Mouse (Mus musculus) urinary bladder, postnatal 36 days (tissue): ENCODE data around the gene Hist1h3f.

ENCODE experiments used
- DNase-seq, 2 experiments: peaks; one replicate each; pipeline ENCODE4 v3.0.0; 2022; ENCODE audit warnings: low spot score in 2 of 2, mixed read lengths in 1 of 2

Hist1h3f gene

GRCm38 (mm10) chr13:23518295-23518603, 25.6 kb upstream of the Hist1h3f start:
- no peak for DNase-seq

DNA sequence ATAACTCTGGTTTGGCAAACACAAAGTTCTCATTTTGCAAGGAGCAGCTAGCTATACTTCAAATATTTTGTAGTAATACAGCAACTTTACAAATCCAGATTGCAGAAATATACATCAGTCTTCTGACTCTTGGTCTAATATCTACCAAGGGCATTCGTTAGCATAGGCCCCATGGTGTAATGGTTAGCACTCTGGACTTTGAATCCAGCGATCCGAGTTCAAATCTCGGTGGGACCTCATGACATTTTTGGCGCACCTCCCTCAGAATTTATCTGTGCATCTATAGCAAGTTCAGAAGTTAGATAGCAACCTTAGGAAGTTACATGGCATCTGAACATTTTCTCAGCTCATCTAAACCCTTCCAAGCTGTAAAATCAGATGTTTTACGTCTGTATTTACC, 25.0 kb upstream of the Hist1h3f start:
- peak; percentile 70 to 74 for DNase-seq

DNA sequence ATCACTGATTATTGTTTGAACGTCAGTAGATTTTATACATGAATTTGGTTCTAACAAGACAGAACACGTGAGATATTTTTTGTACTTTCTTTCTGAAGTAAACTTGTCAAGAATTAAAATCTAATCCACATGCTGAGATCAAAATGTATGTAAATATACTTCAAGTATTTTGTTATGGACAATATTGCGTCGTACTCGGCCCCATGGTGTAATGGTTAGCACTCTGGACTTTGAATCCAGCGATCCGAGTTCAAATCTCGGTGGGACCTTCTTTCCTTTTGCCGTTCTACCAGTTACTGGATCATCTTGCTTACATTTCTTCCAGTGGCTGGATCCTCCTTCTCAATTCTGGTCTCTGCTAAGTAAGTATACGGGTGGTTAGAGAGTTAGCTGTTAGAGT, 24.4 kb upstream of the Hist1h3f start:
- DNase-seq, result peak; percentile 68 to 75

- DNase-seq, result peak; percentile 54 to 70
These were observed 22.1 kb upstream of the Hist1h3f start for GRCm38 (mm10) chr13:23521703-23522102.

DNA sequence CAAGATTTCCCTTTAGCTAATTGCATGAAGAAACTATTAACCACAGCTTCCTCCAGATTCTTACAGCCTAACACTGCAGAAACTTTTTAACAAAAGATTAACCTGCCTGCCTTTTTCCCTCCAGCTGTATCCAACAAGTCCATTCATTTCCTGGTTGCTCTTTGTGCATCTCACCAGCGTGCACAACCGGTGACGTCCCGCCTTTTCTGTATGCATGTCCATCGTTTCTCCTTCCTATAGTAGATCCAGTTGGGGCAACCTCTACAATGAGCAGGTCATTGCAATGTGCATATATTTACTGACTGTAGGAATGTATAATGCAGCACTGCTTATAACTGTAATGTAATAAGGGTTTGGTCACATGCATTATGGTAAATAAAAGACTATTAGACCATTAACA, 19.9 kb upstream of the Hist1h3f start:
- no peak for DNase-seq

GRCm38 (mm10) chr13:23524654-23525053, 19.2 kb upstream of the Hist1h3f start:
- peak; percentile 55 to 66 for DNase-seq

GRCm38 (mm10) chr13:23525901-23526300, 18.0 kb upstream of the Hist1h3f start:
- no peak for DNase-seq

DNA sequence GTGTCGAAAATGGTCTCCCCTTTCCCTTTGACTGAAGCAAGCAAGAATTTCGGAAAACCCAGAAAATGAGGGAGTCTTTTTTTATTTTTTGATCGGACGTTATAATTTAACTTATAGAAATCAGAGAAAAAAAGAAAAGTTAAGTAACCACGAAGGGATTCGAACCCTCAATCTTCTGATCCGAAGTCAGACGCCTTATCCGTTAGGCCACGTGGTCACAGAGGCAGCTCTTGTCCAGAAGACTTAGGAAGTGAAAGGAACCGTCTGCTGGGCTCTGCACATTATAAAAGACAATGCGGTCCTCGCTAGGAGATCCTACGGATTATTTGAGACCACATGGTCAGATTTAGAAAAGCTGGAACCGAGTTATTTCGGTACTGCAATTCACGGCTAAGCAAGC, 17.5 kb upstream of the Hist1h3f start:
- peak; percentile 90 to 91 for DNase-seq

GRCm38 (mm10) chr13:23529005-23529404, 14.8 kb upstream of the Hist1h3f start:
- DNase-seq, result no peak

DNA sequence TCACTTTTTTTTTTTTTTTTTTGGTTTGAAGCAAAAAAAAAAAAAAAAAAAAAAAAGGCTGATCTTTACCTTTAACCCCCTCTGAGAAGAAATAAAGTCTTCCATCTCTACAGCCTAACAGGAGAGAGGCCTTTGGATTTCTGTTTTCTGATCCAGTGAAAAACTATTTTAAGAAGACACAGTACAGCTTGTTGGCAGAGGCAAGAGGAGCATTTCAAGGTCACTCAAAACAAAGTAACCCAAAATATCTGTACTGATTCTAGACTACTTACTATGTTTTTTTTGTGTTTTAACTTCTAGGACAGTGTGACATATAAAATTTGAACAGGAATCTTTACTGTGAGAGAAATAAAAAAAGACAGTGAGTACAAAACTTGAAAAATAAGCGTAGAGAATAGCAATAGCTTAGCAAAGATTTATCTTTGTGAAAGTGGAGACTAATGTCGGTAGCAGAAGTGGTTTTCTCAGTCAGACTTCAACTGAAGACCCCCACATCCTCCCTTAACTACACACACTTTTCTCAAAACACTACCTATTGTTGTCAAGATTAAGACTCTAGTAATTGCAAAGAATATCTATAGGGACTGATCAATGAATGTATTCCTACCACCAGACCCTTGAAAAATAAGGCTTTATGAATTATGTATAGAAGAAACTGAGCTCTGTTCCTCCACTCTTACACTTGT, 14.2 kb upstream of the Hist1h3f start:
- no peak for DNase-seq

- DNase-seq, result peak; percentile 47 to 56
These were observed 13.5 kb upstream of the Hist1h3f start for GRCm38 (mm10) chr13:23530181-23530900.

DNA sequence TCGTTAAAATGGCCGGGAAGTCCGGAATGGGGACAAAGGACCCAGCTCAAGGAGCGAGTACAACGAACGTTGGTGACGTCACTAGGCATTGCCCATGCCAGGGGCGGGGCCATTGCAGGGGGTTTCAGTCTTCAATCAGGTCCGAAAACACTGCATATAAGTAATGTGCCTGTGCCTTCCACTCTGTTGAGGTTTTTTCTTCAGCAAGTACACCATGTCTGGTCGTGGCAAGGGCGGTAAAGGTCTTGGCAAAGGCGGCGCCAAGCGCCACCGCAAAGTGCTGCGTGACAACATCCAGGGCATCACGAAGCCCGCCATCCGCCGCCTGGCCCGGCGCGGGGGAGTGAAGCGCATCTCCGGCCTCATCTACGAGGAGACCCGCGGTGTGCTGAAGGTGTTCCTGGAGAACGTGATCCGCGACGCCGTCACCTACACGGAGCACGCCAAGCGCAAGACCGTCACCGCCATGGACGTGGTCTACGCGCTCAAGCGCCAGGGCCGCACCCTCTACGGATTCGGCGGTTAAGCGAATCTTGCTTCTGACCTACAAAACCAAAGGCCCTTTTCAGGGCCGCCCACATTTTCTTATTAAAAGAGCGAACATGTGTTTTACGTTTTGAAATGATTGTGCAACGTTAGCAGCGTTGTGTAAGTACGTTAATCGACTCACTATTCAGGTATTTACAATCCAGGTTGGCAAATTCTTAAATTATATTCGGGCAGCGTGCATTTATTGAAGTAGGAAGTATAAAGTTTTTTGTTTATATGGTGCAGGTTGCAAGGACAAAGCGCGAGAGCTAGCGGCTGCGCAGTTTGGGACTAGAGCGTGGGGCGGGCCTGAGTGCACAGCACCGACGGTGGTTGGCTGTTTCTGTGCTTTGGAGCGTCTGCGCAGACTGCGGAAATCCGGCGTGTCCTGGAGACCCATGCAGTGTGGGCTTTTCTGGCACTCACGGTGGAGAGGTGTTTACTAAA, 12.7 kb upstream of the Hist1h3f start, which contains the start of gene Hist1h4h:
TSS of gene Hist1h4h (plus strand) at position 150 of the 975 bp plus-strand sequence.
- peak; percentile 96 to 98 for DNase-seq

DNA sequence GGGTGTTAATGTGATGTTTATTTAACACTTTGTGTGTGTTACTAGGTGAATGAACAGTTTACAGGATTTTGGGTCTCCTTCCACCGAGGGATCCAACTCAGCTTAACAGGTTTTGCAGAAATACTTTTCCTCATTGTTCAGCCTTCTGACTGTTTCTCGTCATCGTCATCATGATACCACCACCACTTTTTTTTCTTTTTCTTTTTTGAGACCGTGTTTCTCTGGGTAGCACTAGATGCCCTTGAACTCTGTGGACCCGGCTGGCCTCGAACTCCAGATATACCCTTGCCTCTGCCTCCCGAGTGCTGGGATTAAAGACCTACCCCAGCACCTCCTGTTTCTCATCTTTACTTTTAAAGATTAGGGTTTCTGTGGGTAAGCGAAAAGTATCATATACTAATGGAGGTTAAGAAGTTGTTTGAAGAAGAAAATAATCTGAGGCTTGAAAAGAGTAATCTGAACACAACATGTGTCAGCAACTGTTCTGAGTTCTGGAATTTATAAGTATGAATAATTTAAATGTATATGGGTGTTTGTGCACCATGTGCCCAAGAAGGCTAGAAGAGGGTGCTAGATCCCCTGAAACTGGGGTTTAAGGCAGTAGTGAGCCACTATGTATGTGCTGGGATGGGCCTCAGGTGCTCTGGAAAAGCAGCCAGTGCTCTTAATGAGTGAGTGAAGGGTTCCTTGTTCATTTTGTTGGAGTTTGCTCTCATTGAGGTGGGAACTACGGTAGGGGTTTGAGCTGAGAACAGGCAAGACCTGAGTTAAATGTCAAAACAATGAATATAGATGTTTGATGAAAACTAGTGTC, 11.4 kb upstream of the Hist1h3f start:
- DNase-seq, result no peak

DNA sequence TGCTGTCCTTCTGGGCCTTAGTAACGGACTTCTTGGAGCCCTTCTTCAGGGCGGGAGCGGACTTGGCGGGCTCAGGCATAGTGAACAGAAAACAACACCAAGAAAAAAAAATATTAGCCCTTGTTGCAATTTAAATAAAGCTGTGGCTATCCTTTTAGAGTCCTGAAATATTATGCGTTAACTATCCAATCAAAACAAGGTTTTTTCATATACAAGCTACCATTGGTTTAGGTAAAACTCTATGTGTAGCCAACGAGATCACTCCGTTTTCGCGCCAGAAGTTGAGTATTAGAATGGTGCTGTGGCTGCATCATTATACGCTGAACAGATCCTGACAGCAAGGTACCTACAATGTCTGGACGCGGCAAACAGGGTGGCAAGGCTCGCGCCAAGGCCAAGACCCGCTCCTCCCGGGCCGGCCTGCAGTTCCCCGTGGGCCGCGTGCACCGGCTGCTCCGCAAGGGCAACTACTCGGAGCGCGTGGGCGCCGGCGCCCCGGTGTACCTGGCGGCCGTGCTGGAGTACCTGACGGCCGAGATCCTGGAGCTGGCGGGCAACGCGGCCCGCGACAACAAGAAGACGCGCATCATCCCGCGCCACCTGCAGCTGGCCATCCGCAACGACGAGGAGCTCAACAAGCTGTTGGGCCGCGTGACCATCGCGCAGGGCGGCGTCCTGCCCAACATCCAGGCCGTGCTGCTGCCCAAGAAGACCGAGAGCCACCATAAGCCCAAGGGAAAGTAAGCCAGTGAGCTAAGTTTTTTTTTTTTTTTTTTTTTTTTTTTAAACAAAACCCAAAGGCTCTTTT, 10.1 kb upstream of the Hist1h3f start, which contains the start of gene Hist1h2af:
TSS of gene Hist1h2af (plus strand) at position 347 of the 808 bp plus-strand sequence.
- peak; percentile 40 to 54 for DNase-seq

- no peak for DNase-seq
These were observed 9.3 kb upstream of the Hist1h3f start for GRCm38 (mm10) chr13:23534368-23535131.

DNA sequence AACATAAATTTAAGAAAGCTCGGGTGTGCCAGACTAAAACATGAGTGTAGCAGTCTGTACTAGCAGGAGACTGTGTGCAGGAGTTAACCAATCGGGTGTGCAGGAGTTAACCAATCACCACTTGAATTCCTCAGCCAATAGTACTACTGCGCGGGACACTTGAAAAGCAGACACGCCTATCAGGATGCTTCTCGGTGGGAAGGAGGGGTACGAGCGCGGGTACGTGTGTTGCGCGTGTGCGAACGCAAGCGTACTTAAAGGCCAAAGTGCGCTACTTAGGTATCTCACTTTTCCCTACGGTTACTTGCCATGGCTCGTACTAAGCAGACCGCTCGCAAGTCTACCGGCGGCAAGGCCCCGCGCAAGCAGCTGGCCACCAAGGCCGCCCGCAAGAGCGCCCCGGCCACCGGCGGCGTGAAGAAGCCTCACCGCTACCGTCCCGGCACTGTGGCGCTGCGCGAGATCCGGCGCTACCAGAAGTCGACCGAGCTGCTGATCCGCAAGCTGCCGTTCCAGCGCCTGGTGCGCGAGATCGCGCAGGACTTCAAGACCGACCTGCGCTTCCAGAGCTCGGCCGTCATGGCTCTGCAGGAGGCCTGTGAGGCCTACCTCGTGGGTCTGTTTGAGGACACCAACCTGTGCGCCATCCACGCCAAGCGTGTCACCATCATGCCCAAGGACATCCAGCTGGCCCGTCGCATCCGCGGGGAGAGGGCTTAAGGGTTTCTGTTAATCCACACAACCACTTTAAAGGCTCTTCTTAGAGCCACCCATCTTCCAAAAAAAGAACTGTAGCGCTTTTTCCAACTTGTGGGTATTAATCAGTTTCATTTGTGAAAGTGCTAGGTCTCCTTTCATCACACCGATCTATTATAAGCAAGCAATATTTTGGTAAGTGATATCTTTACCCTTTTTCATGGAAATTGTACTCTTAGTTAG, 8.4 kb upstream of the Hist1h3f start, which contains the start of gene Hist1h3g:
TSS of gene Hist1h3g (plus strand) at position 286 of the 939 bp plus-strand sequence.
- peak; percentile 77 to 81 for DNase-seq

DNA sequence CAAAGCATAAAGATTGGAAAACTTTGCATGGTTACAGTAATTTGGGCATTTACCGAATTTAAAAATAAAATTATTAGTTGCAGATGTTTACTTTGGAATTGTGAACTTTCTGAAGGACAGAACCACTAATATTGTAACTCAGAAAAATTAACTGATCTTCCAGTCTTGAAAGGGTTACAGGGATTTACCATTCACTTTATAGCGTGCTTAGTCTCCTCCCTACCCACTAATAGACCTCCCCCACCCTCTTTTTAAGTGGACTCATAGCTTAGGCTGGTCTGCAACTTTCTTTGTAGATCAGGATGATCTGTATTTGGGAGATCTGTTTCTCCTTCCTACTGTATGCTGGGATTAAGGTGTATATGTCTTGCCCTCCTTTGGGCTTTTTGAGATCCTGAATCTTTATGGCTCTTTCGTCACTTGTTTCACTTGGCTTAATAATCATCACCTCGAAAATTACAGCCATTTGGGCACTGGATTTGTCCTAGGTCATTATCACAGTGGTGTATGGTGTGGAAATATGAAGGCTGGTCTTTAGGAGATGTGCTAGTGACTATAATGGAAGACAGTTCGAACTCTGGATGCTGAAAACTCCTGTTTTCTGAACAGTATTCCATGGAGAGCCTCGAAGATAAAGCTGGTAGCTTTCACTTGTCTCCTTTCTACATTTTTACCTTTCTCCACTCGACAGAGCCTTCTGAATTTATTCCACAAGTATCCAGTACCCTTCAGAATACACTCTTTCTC, 7.6 kb upstream of the Hist1h3f start:
- no peak for DNase-seq
